Mouse (Mus musculus): ENCODE data around the gene A4galt.
"Not testable (repeated sequence)": the region's sequence is repeated elsewhere in the genome, so short reads cannot be mapped to it uniquely, and the experiment has no call there.

A4galt gene

GRCm38 (mm10) chr15:83268428-83268827, 16.9 kb upstream of the A4galt start:
- not testable (repeated sequence) for DNase-seq (ENCODE audit: low spot score in 2 of 2)

DNA sequence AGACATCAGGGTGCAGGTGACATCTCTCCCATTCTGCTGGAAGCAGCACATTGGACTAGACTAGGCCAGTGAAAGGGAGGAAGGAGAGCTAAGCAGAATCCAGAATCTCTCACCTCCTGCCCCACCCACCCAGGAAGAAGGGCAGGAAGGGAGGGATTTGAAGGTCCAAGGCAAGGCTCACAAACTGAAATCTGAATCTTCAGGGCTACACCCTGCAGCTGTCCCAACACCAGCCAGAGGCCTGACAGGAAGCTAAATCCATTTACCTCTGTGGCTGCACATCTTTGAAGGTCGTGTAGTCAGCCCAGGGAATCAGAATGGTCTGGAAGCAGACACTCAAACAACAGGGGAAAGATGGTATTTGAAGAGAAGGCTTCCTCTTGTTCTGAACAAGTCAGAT, 13.7 kb upstream of the A4galt start:
- DNase-seq (ENCODE audit: low spot score in 2 of 2) = no peak

- DNase-seq (ENCODE audit: low spot score in 2 of 2) = no peak
Measured at GRCm38 (mm10) chr15:83263405-83263804, 11.8 kb upstream of the A4galt start.

DNA sequence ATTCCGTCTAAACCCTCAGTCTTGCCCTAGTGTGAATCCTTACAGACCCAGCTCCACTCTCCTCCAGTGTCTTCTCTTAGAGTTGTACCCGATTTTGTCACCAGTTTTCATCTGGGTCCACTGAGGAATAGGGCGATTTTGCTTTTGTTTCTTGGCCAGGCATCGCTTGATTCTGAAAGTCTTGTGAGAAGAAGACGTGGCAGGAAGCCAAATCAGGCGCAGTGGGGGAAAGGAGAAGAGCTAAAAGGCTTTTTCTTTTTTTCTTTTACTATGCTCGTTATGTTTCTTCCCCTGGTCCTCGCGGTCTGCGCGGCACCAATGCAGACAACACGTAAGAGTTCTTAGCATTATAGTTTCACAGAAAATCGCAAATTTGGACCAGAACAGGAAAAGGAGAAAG, 6.3 kb upstream of the A4galt start:
- no peak for DNase-seq (ENCODE audit: low spot score in 2 of 2)

DNA sequence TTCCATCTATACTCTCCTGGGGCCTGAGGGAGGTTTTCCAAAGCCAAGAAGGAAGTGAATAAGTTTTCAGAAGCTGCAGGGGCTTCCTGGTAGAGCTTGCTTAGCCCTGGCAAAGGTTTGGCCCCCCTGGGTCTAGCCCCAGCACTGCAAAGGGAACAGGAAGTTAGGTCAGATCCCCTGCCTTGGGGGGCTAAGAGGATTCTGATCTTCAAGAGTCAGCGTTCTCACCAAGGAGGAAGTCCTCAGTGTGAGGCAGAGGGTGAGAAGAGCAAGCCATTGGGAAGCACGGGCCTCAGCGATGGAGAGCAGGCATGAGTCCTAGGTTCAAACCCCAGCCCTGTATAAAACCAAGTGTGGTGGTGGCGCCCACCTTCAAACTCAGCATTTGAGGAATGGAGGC, 4.9 kb upstream of the A4galt start:
- DNase-seq (ENCODE audit: low spot score in 2 of 2) = no peak

DNA sequence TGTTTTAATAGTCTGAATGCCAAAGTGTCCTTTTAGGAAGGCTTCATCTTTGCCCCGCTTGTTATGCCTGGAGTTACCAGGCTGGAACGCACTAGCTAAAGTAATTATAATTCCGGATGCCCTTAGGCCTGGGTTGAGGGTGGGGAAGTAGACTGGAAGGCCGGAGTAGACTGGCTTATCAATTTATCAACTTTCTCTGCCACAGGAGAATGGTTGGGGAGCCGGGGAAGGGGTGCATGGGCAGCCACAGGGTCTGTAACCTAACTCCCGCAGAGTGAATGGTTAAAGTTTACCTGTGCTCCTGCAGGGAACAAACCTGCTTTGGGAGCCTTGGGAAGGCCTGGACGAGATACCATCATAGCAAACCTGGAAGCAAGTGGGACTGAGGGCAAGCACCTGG, 4.4 kb upstream of the A4galt start:
- no peak for DNase-seq (ENCODE audit: low spot score in 2 of 2)

GRCm38 (mm10) chr15:83255191-83255782, 3.7 kb upstream of the A4galt start:
- no peak for DNase-seq (ENCODE audit: low spot score in 2 of 2)

DNA sequence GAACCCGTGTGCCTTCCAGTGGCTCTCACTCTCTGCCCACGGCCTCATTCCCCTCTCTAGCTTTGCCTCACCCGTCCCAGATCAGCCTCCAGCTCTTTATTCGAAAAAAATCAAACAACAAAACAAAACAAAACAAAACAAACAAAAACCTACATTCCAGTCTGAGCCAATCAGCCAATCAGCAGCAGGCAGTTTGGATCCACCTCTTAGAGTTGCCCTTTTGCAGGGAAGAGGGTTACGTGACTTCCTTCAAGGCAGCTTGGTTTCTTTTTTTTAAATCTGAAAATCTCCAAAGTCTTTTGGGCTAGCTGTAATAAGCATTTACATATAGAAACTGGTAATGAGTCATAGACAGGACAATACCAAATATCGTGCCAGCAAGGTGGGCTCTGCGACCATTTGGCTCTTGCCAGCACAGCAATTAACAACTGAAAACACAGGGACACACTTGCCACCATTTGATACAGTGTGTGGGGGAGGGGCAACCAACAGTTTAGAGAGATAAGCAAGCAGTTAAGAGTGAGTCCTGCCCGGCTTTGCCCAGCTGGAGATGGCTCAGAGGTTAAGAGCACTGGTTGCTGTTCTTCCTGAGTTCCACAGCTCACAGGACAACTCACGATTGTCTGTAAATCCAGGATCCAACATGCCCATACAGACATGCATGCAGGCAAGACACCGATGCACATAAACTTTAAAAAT, 2.9 kb upstream of the A4galt start:
- no peak for DNase-seq (ENCODE audit: low spot score in 2 of 2)

GRCm38 (mm10) chr15:83252060-83252459, 486 bp upstream of the A4galt start:
- DNase-seq (ENCODE audit: low spot score in 2 of 2) = no peak

DNA sequence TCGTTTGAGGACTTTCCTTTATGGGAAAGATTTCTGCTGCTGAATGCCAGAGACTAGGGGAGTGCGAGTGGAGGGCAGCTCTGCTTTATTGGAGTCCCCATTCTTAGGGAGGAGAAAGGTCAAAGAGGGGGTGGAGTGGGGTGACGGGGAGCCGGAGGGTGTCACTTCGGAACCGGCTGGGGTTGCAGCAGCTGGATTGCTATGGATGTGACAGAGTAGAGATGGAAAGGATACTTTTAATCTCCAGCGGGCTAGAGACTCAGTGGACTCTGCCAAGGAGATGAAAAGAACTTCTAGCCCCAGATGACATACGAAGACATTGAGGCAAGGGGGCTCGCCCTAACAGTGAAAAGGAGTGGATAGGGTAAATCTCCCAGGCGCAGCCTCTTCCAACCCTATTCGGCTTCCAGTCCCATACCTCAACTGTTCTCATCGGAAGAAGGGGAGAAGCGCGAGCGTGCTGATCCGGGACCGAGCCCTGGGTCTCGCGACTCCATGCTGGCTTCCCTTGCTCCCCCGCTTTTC, 861 bp downstream of the A4galt start:
- no peak for DNase-seq (ENCODE audit: low spot score in 2 of 2)

DNA sequence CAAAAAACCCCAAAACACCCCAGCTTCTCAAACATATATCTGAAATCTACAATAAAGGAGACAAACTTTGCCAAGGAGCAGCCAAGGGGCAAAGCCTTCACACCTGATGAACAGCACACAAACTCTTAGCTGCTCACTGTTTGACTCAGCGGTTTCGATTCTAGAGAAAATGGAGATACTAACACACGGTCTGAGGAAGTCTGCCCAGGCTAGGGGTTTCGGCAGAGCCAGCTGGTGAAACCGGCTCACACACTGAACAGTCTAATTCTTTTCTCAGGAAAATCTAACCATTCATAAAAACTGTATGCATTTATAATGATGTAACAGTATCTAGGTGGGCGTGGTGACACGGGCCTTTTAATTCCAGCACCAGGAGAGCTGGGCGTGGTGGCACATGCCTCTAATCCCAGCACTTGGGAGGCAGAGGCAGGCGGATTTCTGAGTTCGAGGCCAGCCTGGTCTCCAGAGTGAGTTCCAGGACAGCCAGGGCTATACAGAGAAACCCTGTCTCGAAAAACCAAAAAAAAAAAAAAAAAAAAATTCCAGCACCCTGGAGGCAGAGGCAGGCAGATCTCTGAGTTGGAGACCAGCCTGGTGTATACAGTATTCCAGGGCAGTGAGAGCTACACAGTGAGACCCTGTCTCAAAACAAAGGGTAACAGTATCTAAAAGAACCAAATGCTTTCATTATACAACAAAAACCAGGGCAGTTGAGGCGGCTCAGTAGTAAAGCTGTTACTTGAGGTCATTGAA, 1.9 kb downstream of the A4galt start:
- no peak for DNase-seq (ENCODE audit: low spot score in 2 of 2)

- no peak for DNase-seq (ENCODE audit: low spot score in 2 of 2)
Measured at GRCm38 (mm10) chr15:83248236-83248844, 3.2 kb downstream of the A4galt start.

DNA sequence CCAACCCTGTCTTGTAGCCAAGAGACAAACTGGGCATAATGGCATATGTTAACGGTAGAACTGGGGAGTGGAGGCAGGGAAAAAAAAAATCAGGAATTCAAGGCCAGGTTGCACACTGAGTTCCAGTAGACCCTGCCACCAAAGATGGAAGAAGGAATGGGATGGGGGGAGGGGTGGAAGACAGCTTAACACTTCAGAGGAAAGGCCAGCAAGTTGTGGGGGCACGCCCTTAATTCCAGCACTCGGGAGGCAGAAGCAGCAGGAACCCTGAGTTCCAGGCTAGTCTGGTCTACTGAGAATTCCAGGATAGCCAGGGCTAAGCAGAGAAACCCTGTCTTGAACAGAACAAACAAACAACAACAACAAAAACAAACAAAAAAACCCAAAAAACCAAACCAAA, 7.2 kb downstream of the A4galt start:
- DNase-seq (ENCODE audit: low spot score in 2 of 2) = no peak

DNA sequence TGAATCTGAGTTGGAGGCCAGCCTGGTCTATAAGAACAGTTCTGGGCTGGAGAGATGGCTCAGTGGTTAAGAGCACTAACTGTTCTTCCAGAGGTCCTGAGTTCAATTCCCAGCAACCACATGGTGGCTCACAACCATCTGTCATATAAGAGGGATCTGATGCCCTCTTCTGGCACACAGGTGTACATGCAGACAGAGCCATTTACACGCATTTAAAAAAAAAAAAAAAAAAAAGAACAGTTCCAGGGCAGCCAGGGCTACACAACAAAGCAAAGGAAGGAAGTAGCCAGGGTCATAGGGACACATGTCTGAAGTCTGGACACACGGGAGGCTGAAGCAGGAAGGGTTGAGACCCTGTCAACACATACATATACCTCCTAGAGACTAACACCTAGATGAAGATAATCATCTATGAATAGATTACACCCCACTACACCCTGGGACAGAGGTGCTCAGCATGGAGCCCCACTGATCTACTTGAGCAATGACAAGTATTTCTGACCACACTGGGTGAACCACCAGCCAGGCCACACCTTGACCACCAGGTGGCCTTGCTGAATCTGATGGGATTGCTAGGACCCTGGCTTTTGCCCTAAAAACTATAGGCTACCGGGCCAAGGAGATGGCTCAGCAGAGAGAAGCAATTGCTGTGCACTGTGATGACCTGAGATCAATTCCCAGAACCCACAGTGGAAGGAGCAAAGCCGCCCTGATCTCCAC, 9.5 kb downstream of the A4galt start:
- no peak for DNase-seq (ENCODE audit: low spot score in 2 of 2)

DNA sequence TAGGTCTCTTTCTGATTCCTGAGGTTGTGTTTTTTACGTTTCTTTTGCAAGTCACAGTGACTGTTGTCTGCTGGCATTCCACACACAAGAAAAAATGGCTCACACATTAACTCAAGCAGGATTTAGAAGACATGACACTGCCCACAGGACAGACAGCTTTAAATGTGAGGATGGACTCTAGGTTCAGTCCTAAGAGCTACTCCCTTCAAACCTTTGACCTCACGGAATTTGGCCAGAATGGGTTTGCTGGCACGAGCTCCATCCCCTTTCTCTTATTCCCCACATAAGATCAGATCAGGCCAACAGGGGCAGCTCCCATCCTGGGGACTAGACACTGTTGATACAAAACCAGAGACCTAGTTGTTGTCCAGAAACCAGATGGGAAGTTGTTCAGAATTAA, 10.1 kb downstream of the A4galt start:
- DNase-seq (ENCODE audit: low spot score in 2 of 2) = no peak

DNA sequence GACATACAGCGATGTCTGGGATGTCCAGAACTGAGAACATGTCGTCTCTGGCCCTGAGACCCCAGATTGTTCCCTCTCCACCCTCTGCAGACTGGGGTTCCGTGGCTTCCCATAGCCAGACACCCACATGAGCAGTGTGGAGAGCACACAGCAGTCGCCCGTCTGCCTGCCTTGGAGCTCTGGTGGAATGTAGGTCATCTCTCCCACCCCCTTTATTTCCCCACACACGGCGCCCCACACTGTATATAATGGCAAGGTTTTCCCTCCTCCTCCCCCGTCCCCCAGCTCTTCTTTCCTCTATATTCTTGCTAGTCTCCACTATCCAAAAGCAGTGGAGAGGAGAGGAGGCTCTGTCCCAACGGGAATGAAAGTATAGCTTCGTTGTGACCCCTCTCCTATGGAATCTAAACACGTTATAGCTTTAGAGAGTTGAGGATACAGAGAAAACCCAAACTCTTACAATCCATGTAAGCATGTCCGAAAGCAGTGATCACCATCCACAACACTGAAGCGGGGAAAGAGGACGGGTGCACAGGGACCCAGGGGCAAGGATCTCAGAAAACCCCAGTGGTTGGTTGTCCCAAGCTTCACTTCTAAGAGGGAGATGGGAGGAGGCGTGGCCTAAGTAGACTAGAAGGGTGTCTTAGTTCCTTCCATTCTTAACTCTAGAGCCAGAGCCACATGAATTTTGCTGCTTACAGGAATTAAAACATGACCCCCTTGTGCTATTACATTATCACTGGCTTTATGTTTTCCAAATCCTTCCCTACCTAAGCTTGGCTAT, 13.9 kb downstream of the A4galt start:
- DNase-seq (ENCODE audit: low spot score in 2 of 2) = no peak

DNA sequence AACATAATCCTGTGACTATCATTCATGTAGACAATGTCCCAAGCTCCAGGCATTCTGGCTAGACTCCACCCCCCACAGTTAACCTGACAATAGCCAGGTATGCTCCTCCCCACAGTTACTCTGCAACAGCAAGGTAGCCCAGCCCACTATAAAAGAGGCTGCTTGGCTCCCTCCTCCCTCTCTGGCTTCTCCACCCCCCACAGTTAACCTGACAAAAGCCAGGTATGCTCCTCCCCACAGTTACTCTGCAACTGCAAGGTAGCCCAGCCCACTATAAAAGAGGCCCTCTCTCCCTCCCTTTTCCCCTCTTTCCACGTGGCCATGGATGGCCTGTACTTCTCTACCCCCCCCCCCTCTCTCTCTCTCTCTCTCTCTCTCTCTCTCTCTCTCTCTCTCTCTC, 14.8 kb downstream of the A4galt start:
- DNase-seq (ENCODE audit: low spot score in 2 of 2) = no peak

DNA sequence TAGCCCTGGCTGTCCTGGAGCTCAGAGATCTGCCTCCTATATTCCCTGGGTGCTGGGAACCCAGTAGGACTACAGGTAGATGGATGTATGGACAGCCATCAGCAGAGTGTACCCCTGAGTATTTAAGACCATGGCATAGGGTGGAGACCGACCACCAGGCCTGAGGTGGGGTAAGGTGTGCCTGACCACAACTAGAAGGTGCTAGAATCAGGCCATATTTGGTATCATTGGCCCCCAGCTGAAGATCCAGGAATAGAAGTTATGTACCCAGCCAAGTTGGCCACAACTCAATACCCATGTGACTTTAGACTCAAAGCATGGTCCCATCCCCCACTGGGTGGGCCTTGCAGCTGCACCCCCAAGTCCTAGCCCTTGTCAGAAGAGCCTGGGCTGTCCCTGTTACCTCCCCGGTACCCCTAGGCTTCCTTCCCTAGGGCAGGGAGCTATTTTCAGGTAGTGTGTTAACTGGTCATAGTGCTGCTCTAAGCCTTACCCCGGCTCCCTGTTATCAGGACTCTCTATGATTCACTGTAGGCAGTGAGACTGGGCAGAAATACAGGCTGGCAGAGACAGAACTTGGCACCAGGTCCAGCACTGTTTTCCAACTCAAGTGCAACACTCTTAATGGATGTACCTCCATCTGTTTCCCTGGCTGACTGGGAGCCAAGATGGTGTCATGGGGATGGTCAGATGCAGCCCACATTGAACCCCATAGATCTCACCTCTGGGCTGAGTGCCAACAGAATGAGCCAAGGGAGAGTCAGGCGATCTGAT, 18.2 kb downstream of the A4galt start:
- no peak for DNase-seq (ENCODE audit: low spot score in 2 of 2)

- no peak for DNase-seq (ENCODE audit: low spot score in 2 of 2)
Measured at GRCm38 (mm10) chr15:83227559-83227958, 24.0 kb downstream of the A4galt start.

GRCm38 (mm10) chr15:83226871-83227270, 24.7 kb downstream of the A4galt start:
- DNase-seq (ENCODE audit: low spot score in 2 of 2) = no peak
